Mouse (Mus musculus): ENCODE measurements around the gene Zfp366.

- TF ChIP-seq POLR2A (IDR thresholded peaks at IDR 0.05; ENCODE audit: low read depth, low read length): no peak
- no peak for TF ChIP-seq CTCF (conservative IDR thresholded peaks at IDR 0.05; ENCODE audit: insufficient read depth, insufficient read length, low read depth, low read length)
Measured at GRCm38 (mm10) chr13:99226809-99227208, 42.2 kb downstream of the Zfp366 start.

All from kidney, adult 2 months (tissue).